Mouse (Mus musculus): ENCODE data around the gene Gm16503.
"Not testable (repeated sequence)": the region's sequence is repeated elsewhere in the genome, so short reads cannot be mapped to it uniquely, and the experiment has no call there.

- not testable (repeated sequence) for TF ChIP-seq CTCF, EP300 (IDR thresholded peaks at IDR 0.05; ENCODE audit: low read depth)
Observed at GRCm38 (mm10) chr4:147558011-147558410, 18.0 kb downstream of the Gm16503 start.
